Mouse (Mus musculus) CD4-positive, CD25-positive, alpha-beta regulatory T cell, adult 2 months (primary cell): ENCODE data around the gene Six6.

Source experiments
- DNase-seq: peaks from one replicate; pipeline ENCODE4 v3.0.0-alpha.2; 2012; ENCODE audit warnings: low read depth, low spot score

Six6 gene

DNA sequence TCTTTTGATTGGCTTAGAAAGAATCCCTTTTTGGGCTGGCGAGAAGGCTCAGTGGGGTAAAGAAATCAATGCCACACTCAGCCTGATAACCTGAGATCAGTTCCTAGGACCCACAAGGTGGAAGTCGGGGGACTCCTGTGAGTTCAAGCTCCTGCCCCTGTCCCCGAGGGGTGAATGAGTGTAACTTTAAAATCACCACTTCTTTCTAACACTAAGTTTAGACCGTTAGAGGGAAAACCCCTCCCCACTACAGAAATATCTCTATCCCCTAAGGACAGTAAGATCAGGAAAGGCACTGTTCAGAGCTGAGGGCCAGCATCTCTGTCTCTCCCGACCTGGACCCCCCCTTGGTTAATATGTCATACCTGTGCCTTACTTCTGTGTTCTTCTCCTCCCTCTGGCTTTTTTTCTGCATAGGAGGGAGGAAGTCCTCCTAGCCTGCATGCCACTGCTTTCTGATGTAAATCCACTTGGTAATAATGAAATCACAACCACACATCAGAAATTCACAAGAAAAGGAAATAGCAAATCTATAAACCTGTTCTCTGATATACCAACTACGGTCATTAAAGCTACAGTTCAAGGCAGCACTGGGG lies 18.2 kb downstream of the Six6 start:
- no peak for DNase-seq

DNA sequence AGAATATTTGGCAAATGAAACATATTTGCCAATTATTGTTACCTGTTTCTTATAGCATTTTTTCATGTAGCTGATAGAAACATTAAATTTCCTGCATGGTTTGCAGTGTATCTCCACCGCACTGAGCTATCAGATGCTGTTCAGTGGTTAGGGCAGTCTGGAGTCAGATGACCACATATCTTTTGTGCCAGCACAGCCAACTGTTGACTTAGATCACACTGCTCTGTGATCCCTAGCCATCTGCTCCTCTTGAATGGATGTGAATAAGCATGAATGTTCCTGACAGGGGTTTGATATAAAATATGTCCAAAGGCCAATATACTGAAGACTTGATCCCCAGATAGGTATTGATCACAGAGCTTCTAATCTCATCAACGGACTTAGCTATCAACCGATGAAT lies 18.8 kb downstream of the Six6 start:
- no peak for DNase-seq

- no peak for DNase-seq
These were observed 23.1 kb downstream of the Six6 start for GRCm38 (mm10) chr12:72962761-72963160.

DNA sequence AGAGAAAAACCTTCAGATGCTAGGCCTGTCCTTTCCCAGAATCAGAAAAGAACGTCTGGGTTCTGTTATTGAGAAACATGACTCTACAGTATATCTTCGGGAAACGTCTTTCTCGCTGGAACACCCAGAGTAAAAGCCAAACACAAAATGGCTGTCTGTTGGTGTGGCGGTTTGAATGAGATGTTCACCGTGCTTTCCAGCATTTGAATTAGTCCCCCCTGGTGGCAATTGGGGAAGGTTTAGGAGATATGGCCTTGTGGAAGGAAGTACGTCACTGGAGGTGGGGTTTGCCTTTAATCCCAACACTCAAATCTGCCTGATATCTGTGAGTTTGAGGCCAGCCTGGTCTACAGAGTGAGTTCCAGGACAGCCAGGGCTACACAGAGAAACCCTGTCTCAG lies 27.8 kb downstream of the Six6 start:
- no peak for DNase-seq

GRCm38 (mm10) chr12:72970620-72971019 lies 30.9 kb downstream of the Six6 start:
- DNase-seq: no peak

DNA sequence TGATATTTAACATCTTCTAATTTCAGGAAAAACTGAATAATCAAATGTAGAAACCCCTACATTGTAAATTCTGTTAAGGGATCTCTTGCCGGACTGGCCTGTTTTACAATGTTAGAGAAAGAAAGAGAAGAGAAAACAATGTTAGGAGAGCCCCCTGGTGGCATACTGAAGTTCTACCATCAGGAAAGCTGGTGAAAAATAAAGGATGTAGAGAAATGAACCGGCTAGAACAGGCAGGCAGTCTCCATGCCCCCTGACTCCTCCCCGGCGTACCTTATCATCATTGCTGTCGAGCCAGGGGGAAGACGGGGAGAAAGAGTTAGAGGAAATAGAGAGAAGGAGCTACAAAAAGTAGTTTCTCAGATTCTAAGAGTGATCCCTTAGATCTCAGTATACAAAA lies 33.5 kb downstream of the Six6 start:
- peak; percentile 56 for DNase-seq

GRCm38 (mm10) chr12:72976172-72976571 lies 36.5 kb downstream of the Six6 start:
- no peak for DNase-seq

DNA sequence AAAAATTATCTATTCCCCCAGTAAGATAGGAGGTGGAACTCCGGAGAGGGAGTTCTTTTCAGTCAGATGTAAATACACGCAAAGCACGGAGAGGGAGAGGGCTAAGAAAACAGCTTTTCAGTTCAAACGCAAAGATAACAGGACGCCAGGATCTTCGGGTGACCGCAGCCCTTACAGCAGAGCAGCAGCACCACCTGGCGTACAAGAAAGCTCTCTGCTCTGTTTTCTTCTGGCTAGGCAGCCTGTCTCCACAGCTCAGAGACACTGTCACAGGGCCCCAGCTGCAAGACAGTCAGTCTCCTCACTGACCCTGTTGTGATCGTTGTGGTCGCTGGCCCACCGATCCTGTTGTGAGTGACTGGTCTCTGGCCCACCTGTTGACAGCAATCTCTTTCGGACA lies 37.0 kb downstream of the Six6 start:
- peak; percentile 81 for DNase-seq

GRCm38 (mm10) chr12:72977851-72978250 lies 38.2 kb downstream of the Six6 start:
- no peak for DNase-seq

DNA sequence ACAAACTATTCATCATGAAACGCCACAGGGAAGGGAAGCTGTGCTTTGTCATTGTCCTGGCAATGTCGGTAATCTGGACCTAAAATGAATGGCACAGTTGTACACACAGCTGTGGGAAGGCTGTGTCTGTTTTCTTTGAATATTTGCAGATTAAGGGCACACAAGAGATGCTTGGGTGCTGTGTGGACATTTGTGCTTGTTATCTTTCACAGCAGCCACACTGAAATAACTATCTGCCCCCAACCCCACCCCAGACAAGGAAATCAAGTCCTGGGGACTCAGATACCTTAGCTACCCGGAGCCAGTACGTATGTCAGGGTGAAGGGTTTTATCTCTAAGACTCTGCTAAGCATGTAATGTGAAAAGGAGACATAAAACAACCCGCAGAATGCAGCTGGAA lies 39.5 kb downstream of the Six6 start:
- DNase-seq: no peak

DNA sequence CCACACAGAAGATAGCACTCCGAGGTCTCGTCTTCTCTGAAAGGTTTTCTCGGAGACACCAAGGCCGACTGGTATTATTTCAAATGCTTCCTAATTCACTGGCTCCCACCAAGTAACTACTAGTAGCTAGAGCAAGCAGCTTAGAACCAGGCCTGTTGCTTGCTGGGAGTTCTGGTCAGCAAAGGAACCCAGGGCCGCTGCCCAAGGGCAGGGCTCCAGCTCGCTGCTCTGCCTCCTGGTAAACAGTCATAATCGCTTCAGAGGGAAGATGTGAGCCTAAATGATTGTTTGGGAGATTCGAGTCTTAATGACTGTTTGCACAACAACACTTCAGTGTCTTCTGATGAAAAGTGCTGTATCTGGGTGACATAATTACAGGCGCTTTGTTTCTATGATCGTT lies 42.9 kb downstream of the Six6 start:
- DNase-seq: no peak

GRCm38 (mm10) chr12:72983071-72983857 lies 43.6 kb downstream of the Six6 start:
- DNase-seq: no peak
